Mouse (Mus musculus): ENCODE results near the gene Ubxn10. TPM values are rescaled to one million over a fixed set of nuclear protein-coding genes. Genes with fewer than 3 reads are reported as not detected.

Ubxn10 gene
- total RNA-seq, 2 experiments from 2014 or later, result 0.80 to 1.2 TPM

DNA sequence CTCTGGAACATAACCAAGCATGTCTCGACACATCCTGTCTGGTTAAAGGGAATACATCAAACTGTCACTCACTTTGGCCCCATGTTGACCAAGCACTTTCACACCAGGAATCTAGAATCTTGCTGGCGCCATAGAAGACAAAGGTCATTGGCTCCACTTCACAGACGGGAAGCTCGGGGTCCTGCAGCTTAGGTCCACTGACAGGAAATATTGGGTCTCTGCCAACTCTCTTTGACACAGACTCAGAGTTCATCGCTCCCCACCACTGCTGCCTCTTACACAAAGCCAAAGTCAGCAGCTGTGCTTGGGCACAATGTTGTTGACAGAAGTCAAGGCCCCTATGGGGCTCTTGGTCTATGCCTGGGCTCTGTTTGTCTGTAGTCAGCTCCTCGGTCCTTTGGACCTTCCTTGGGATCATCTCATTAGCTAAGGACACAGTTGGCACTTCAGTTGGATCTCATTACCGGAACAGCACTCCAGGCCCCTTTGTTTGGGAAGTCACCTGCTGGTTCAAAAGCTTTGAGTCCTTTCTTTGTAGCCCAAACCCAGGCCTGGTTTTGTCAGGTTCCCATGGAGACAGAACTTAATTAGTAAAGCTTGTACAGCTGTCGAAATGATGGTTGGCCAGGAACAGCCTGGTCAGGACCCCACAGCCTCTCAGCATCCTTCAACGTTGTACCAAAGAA, 7.8 kb downstream of the Ubxn10 start:
- DNase-seq, result no peak

DNA sequence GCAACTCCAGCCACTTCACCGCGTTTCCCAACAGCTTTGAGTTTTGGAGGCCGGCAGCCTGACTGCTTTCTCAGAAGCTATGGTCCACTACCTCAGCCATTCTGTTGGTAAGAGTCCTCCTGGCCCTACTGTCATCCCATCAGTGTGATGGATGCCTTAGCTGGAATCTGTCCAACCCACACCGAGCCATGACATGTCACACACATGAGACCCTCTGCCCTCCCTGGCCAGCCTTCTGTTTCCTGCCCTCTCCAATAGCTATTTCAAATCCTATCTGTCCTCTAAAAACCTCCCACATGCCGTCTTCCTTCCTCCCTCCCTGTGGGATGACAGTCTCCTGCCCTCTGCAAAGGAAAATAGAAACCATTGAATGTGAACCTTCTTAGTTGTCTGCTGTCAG, 11.2 kb downstream of the Ubxn10 start:
- no peak for DNase-seq

DNA sequence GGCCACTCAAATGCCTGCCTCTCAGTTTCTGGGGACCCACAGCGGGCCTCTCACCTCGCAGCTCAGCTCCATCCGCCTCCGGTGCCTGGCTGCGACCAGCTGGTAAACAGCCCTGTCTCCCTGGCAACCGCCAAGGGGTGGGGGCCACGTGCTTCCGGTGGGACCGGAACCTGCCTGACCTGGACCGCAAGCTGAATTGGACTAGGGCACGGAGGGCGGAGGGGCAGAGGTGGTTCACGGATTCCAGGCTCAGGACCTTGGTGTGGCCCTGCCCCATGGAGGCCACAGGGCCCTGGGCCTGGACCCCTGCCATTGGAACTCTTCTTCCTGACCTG, 11.9 kb downstream of the Ubxn10 start:
- peak in 1 of 2 experiments; percentile 57 for DNase-seq

DNA sequence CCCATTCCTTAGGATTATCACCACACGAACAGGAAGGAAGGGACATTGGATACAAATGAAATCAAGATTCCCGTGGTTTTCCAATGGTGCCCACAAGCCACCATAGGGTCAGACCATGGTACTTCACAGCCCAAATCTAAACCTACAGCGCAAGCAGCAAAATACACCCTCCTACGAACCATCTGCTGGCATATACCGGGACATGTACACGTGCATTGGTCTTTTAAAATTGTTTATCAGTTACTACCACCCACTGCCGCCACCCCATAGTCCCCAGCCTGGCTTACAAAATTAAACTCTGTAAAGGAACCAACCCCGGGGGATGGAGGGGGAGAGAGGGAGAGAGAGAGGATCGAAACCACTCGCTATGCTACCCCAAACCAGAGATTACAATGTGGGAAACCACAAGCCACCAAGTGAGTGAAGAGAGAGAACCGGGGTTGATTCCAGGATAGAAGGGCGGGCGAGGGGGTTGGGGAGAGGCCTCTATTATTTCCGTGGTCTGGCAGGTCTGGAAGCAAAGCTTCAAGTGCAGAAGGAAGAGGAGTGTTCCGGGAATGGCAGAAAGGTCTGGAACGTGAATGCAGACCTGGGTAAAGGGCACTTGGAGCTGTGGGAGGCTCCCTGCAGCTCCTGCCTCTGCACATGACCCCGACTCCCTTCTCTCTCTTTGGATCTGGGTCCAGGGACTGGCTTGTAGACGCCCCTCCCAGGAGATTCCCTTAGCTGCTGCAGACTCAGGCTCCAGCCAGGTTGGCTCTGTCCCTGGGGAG, 12.4 kb downstream of the Ubxn10 start, which contains the start of gene Pla2g2c:
Pla2g2c (plus strand) TSS at position 439 of the 773 bp plus-strand sequence.
- DNase-seq, result peak in 1 of 2 experiments; percentile 38

DNA sequence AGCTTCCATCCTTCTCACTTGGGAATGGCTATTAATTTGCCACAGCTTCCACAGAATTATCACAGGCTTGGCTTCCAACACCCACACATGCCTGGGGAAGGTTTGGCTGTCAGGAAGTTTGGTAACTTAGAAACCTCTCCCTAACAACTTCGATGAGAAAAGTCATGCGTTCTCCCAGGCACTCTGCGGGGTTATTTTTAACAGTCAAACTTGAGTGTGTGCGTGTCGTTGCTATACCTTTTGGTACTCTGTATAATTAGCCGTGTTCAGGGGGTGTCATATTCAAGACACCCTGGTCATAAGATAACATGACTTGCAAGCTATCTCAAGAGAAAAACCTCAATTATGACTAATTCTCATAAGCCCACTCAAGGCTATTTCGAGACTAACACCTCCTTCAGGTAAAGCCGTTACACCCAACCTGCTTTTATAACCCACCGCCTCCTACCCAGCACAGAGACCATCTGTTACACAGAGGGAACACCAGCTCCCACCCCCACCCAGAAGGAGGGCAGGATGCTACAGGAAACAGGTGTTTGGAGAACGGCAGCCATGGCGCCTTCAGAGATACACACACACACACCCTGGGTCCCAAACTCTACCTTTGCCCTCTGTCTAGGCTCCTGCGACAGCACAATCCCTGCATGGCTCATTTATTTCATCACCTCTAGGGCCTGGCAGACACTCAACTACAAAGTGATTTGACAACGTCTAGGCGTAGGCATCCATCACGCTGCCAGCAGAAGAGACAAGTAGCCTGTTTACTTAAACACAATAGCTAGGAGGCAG, 13.3 kb downstream of the Ubxn10 start:
- no peak for DNase-seq

DNA sequence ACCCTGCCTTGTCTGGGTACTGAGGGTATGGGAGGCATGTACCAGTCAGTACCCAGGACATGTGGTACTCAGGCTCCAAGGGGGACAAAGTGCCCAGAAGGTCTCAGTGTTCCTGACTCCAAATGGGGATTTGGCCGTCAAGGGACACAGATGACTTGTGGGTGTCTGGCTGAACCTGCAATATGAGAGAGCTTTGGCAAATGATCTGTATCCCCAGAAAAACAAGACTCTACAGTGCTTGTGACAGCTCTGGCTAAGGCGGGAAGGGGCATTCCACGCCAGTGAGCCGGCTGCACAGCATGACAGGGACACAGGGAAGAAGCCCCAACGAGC, 17.7 kb downstream of the Ubxn10 start:
- DNase-seq, result peak in 1 of 2 experiments; percentile 42

DNA sequence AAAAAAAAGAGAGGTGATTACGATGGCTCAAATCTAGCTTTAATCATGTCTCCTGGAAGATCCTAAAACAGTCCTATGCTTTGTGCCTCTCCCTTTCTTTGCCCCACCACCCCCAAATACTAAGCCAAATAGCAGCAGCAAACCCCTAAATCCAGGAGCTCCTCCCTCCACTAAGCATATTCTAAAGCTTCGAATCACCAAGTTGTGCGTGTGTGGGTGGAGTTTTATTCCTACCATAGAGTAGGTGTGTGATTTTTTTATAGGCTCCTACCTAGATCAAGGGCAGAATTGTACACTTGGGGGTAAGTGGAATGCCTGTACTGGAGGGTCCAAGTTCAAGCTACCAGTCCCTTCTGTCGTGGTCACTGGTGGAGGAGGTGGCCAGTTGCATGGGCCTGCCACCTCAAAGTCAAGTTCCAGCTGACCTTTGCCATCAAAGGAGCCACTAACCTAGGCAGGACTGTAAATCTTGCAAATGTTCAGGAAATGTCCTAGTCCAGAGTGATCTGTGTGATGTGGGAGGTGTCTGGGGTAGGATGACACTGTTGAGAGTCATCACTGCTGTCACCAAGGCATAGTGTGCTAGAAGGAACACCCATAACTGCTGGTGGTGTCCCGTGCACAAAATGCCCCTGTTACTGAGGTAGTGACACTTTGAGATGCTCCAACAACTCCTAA, 18.2 kb downstream of the Ubxn10 start:
- no peak for DNase-seq

DNA sequence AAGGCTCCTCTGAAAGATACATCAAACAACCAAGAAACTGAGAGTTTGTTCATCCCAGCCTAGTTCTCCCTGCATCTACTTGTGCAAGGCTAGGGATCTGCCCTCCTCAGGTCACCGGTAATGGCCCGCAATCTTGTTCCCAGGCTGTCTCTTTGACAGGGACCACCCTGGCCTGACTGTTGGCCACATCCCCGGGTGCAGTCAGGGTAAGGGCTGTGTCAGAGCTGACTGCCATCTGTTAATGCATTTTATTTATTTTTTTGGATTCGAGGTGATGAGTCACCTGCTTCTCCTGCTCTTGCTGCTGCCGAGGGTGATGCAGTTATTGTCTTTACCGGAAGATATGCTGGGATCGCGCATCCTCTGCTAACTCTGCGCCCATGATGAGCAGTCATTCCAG, 20.3 kb downstream of the Ubxn10 start:
- DNase-seq, result no peak

DNA sequence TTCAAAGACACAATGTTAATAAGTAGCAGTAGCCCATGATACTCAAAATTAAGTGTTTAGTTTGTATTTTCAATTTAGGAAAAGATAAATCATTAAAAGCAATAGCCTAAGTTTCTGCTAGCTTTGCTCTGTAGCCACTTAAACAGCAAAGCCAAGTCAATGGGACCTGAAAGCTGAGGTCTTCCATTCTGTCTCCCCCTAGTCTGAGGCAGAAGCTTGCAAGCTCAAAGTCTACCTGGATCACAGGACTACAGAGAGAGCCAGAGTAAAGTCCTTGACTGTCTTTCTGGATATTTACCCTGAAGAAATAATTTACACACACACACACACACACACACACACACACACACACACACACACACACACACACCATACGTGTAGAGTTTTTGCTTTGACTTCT, 22.8 kb downstream of the Ubxn10 start:
- no peak for DNase-seq

DNA sequence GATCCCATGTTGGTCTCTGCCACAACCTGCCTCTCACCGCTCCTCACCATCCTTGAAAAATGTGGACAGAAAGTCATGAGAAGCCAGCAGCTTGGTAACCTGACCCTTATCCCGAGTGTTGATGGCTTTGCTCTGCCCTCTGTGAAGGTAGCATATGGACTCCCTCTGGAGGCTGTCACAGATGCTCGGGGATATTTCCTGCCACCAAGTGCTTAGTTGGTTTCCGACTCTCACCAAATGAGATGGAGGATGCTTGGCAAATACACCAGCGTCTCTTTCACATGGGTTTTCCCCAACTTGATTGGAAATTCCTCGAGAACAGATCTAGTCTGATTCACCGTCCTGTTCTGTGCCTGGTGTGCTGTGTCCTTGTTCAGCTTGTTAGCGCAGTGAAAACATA, 24.3 kb downstream of the Ubxn10 start:
- DNase-seq, result no peak

DNA sequence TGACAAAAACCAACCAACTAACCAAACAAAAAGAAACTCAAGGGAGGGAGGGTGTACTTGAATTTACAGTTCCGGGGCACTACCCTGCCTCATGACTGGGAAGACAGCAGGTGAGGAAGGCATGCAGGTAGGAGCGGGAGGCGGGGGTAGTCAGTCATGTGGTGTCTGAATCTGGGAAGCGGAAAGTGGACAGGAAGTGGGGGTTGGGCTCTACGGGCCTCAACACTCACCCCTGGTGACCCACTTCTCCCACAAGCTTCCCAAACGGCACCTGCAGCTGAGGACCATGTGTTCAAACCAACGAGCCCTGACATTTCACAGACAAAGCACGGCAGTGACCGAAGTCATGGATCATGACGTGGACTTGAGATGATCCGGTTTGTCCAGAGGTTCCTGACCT, 24.9 kb downstream of the Ubxn10 start:
- no peak for DNase-seq

DNA sequence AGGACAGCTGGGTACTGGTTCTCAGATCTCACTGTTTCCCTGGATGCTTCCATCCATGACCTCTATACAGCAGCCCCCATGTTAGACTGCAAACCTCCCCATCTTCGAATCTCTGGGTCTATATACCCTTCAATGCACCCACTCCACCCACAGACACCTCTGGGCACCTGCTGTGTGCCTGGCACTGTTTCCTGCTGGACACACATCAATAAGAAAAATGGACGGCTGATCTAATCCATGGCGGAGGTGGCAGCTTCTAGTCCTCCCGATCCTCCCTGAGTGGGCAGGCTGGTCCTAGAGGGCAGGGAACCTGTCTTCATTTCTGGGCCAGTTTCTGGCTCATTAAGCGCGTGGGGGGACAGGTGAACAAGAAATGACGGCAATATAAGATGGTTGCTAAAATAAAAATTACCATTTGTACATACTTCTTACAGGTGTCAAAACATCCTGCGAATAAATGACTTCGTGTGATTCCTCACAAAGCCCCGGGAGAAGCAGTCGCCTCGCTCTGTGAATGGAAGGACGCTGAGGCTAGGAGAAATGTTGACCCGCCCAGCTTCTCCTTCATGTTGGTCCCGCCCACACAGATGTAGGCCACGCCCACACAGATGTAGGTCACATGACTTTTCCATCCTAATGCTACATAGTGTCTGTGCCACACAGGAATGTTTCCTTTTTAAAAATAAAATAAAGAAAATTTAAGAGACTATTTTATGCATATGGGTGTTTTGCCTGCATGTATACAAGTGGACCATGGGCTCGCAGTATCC, 25.7 kb downstream of the Ubxn10 start:
- no peak for DNase-seq

DNA sequence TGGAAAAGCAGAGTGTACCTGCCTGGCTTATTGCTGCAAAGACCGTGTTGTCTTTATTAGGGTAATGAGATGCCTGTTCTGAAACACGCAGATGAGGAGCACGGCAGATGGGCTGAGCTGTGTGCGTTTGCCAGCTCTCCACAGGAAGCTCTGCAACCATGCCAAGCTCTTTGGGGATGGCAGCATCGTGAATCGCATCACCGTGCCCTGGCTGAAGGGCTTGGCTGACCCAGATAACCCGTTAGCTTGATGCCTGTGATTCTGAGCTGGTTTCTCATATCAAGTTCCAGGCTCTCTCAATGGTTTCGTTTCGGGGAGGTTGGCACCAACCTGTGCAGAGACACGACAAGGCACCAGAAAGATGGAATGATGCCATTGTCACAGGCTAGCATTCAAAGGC, 26.3 kb downstream of the Ubxn10 start:
- peak; percentile 60 to 66 for DNase-seq

DNA sequence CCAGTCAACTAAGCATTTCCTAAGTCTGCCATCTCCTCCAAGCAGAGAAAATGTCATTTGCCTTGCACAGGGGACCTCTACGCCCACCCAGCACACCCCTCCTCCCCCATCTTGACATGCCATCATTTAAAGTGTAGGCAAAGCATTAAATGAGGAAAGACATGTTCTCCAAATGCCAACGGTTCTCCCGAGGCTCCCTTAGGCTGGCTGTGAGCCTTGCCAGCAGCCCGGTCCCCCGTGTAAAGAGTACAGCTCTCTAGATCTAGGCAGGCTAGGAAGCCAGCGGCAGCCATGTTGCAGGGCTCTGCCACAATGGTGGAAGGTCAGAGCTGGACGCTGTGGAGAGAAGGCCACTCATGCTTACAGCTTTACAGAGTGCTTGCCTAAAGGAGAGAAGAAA, 27.0 kb downstream of the Ubxn10 start:
- no peak for DNase-seq

DNA sequence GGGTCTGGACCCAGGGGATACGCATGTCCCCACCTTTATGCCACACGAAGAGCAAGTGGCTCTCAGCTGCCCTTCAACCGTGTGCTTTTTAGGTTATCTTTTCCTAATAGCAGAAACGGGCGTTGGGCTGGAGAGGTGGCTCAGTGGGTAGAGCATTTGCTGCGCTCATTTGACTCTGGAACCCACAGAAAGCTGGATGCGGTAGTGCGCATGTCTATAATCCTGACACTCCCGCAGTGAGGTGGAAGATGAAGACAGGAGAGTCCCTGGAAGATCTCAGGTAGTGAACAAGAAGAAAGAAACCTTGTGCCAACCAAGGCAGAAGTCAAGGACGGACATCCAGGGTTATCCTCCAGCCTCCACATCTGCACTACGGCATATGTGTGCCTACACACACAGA, 27.7 kb downstream of the Ubxn10 start:
- DNase-seq, result no peak

DNA sequence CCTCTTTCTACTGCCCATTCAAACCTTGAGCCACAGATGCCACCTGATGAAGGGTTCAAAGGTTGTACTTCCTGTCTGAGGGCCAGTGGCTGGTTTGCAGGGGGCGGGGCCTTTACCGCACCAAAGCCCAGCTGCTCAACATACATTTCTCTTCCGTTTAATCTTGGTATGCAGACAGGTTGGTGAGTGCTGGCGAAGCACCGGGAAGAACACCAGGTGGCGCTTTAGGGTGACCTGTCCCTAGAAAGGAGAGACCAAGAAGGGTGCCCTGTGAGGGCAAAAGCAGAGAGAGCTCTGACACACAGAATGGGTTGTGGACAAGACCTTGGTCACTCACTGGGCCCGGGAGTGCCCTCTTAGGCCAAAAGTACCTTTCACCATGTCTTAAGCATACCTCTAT, 28.3 kb downstream of the Ubxn10 start:
- no peak for DNase-seq

DNA sequence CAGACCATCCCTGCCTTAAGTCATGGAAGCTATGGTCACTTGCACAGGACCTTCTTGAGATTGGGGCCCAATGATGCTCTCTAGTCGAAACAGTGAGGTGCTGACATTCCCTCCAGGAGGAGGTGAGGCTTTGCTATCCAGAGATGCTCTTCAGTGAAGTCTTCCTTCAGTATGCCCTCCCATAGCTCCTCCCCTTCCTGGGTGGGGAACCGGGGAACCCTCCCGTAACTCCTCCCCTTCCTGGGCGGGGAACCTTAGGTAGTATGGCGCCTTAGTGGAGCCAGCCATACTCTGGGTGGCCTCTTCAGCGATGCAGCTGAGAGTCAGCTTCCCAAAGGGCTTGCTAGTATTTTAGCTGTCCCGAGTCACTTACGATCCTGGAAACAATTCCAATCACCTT, 30.3 kb downstream of the Ubxn10 start:
- DNase-seq, result no peak

DNA sequence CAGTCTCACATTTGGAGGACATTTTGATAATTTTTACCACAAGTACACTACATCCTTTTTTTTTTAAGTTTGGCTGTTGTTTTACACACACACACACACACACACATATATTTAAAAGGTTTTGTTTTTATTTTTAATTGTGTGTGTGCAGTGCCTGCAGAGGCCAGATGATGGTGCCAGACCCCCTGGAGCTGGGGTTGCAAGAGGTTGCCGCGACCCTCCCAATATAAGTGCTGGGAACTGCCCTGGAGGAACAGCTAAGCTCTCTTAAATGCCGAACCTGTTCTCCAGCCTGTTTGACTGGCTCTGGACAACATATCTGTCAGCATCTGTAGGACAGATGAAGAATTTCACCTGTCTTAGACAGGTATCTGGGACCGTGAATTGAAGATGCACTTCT, 32.8 kb downstream of the Ubxn10 start:
- DNase-seq, result no peak

DNA sequence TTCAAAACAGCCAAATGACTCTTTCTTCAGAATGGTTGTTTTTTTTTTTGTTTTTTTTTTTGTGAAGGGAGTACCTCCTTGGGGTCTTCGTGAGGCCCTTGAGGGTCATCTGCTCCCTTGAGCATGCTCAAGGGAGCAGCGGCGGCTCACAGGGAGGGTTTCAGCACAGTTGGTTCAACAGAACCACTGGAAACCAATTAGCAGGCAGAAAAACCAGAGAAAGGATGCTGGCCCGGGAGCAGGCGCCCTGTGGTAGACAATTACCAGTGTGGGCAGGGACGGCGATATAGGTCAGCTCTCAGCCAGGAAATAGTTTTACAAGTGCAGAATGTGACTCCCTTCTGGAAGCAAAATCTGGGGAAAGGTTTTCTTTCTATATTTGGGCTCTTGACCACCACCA, 33.4 kb downstream of the Ubxn10 start:
- DNase-seq, result no peak

DNA sequence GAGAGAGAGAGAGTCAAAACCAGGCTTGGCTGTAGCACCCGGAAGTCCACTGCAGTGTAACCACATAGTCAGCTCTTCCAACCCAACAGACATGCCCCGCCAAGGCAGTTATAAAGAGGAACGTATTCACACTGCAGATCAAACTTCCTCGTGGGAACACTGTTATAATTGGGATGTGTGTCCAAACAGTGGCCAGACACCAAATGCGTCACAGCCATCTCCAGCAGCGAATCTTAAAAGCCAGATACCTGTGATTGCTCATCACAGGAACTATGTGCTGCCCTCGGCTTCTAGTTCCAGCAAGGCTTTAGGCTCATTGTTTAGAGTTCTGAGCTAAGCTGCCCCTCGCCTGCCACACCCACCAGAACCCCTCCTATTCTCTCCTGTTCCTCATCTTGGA, 34.4 kb downstream of the Ubxn10 start:
- DNase-seq, result no peak

DNA sequence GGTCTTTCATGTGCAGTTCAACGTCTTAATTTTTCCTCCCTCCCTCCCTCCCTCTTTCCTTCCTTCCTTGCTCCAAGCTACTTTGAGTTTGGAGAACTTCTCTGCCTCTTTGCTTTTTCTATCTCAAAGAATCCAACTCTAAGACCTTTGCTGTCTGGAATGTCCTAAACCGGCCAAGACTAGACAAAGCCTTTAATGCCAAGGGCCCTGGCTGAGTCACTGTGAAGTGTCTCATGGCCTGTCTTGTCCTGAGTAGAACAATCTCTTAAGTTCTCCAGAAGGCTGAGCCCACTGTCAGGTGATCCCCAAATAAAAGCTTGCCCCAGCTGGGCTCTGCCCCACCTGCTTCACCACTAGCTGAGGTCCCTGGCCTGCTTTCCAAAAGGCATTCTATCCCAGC, 34.9 kb downstream of the Ubxn10 start:
- DNase-seq, result no peak

DNA sequence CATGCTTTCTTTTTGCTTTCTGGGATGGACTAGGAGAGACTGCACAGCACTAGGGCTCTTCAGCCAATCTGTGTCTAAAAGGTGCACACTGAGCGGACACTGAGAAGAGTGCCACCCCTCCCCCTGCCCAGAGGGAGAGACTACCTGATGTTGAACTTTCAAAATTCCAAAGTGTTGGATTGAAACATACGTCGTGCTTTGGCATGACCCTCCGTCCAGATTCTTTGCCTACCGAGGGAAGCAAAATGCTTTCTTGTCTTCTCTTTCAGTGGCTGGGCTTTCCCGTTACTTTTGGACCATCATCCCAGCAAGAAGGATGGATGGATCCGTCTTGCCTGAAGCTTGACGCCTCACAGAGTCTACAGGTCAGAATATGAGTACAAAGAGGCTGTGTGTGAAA, 35.9 kb downstream of the Ubxn10 start:
- DNase-seq, result no peak

Data from layer of hippocampus, postnatal 36 days (tissue).